Mouse (Mus musculus): Measurements from ENCODE around the gene Emx1.

- no peak for TF ChIP-seq POLR2A (IDR thresholded peaks at IDR 0.05; ENCODE audit: borderline replicate concordance, insufficient read depth, low read length)
- TF ChIP-seq CTCF (IDR thresholded peaks at IDR 0.05; ENCODE audit: borderline replicate concordance, insufficient read depth, low read depth, low read length), result no peak
Observed at GRCm38 (mm10) chr6:85226570-85226969, 39.3 kb downstream of the Emx1 start.
